8 mouse cellular contexts compared by ENCODE assay signal in the genomic region with DNA sequence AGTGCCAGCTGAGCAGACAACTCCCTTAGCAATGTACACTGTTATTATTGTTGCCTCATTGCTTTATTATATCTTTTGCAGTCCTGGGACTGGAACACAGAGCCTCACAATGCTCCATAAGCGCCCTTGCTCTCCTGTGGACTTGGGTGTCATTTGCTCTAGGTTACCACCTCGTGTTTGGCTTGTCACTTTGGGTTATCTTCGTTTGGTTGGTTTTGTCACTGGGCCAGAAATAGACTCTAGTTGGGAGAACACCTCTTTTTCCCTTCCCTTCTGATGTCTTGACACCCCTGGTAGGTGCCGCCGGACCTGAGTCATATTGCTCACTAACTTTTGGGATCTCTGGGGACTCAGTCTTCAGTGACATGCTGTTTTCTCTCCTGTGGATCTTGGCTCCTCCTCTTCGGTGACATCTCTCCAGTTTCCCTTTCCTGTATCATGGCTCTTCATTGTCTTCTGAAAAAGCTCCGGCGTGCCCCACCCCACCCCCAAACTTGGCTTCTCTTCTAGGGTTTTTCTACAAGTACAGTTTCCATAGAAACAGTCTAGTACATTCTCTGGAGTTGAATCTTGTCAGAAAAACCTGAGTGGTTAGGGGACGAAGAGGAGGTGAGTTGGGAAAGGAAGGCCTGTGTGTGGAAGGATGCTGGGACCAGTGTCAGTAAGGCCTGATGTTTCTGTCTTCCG.
DNase-seq lines count a peak whose midpoint lies in the region; TF ChIP-seq lines count a peak whose summit lies in the region.

No protein-coding gene starts in this region.

- no peak overlapping the region for H3K4me3 ChIP-seq in heart, adult 2 months
- H3K4me3 ChIP-seq in lung, adult 2 months (replicated peaks; ENCODE audit: extremely low read depth, low read depth, low read length) = no peak overlapping the region

- peaks cover 4% of the 10 kb centered on the region; the same call in 1 of the 2 replicates for H3K36me3 ChIP-seq in heart, adult 2 months (ENCODE audit: control insufficient read depth, insufficient read depth, low read length)

- no peaks in the 10 kb centered on the region for H3K27me3 ChIP-seq in heart, adult 2 months (ENCODE audit: control insufficient read depth, insufficient read depth, low read length)

- H3K4me1 ChIP-seq in heart, adult 2 months (ENCODE audit: control insufficient read depth, insufficient read depth, low read length) = peaks cover 20% of the 10 kb centered on the region
- H3K4me1 ChIP-seq in lung, adult 2 months (ENCODE audit: control insufficient read depth, insufficient read depth, low read length) = peaks cover 18% of the 10 kb centered on the region

- no peak for TF ChIP-seq POLR2A in heart, adult 2 months (IDR thresholded peaks at IDR 0.05; ENCODE audit: insufficient read depth, low read depth, low read length)
- TF ChIP-seq POLR2A in lung, adult 2 months (IDR thresholded peaks at IDR 0.05; ENCODE audit: borderline replicate concordance, extremely low read depth, low read depth, low read length) = no peak

- 50% methylated on average over 10 of the region's 10 CpGs for WGBS in heart, adult 2 months
- WGBS in lung, adult 2 months = 61% methylated on average over 10 of the region's 10 CpGs

- H3K79me2 ChIP-seq in heart, adult 2 months (replicated peaks; ENCODE audit: control insufficient read depth, insufficient read depth, low read length) = no peaks in the 10 kb centered on the region; the same call in 1 of the 2 replicates

- no peak for TF ChIP-seq EP300 in heart, adult 2 months (IDR thresholded peaks at IDR 0.05; ENCODE audit: insufficient read depth, low read depth, low read length)

- intact Hi-C loops in heart, adult 2 months (cut with DNase I) = loop anchor here (5.0 kb wide), 1 partner anchor 69 kb away; the partner anchor contains the start of gene Prkce

- H3K27ac ChIP-seq in heart, adult 2 months = peak overlapping the region; percentile 68

- H3K9ac ChIP-seq in heart, adult 2 months (ENCODE audit: low read depth, low read length) = no peak overlapping the region

- DNase-seq in heart, adult 2 months = no peak
- no peak for DNase-seq in heart, adult 8-10 months (ENCODE audit: low spot score)
- DNase-seq in lung, postnatal 10 days = peak; percentile 68
- DNase-seq in lung, adult 2 months = no peak
- DNase-seq in cerebellum, adult 8-10 months = peak; percentile 92
- DNase-seq in lung, postnatal 36 days = peak; percentile 50
- DNase-seq in frontal cortex, postnatal 25 days (ENCODE audit: low spot score in 2 of 2) = no peak
- DNase-seq in thymus, postnatal 36 days = no peak

- no peak for TF ChIP-seq CTCF in heart, adult 2 months (IDR thresholded peaks at IDR 0.05)
- TF ChIP-seq CTCF in lung, adult 2 months (IDR thresholded peaks at IDR 0.05; ENCODE audit: insufficient read depth, low read length) = no peak

Comparison
In these comparisons a context has a peak if more than half of its experiments do, and no peak if none do; other contexts are left out.
1. DNase-seq: peak in lung, postnatal 10 days (single experiment), cerebellum, adult 8-10 months (single experiment) and lung, postnatal 36 days (single experiment); none in heart, adult 2 months (0 of 2), heart, adult 8-10 months (single experiment), lung, adult 2 months (single experiment), frontal cortex, postnatal 25 days (0 of 2) and thymus, postnatal 36 days (0 of 2).